Mouse (Mus musculus) thymus, adult 2 months (tissue): Measurements from ENCODE around the gene Tspan9. TPM values are rescaled to one million over a fixed set of nuclear protein-coding genes. Genes with fewer than 3 reads are reported as not detected.

Experiments used
- DNase-seq: peaks from one replicate; pipeline ENCODE4 v3.0.0; 2021
- H3K27ac ChIP-seq: fragments of 200-500 bp; 2 replicates; pipeline ENCODE4 v1.5.1; 2012; ENCODE audit warnings: low read length, control low read depth; ENCODE audit not compliant: control insufficient read depth, insufficient read depth
- H3K27me3 ChIP-seq: fragments of 200-500 bp; 2 replicates; pipeline ENCODE4 v1.6.1; 2012; ENCODE audit warnings: mild to moderate bottlenecking, low read length, moderate library complexity, mixed read lengths; ENCODE audit not compliant: control insufficient read depth, insufficient read depth
- H3K36me3 ChIP-seq: fragments of 200-500 bp; 2 replicates; pipeline ENCODE4 v1.6.1; 2012; ENCODE audit warnings: mild to moderate bottlenecking, low read length, moderate library complexity; ENCODE audit not compliant: control insufficient read depth, insufficient read depth
- H3K4me1 ChIP-seq: fragments of 200-500 bp; replicated peaks from 2 replicates; pipeline ENCODE4 v1.6.1; 2012; ENCODE audit warnings: low read length; ENCODE audit not compliant: control insufficient read depth, insufficient read depth
- H3K4me3 ChIP-seq: fragments of 200-500 bp; 2 replicates; pipeline ENCODE4 v1.5.1; 2012; ENCODE audit warnings: mild to moderate bottlenecking, low read length, control low read depth, moderate library complexity; ENCODE audit not compliant: control insufficient read depth, insufficient read depth
- CTCF ChIP-seq: fragments of 200-500 bp; IDR thresholded peaks from 2 replicates; pipeline ENCODE4 v1.5.1; 2012; ENCODE audit warnings: mild to moderate bottlenecking, control low read depth, low read length, moderate library complexity, borderline replicate concordance; ENCODE audit not compliant: control insufficient read depth, poor library complexity, insufficient read depth; ENCODE audit errors: extremely low read depth
- POLR2A ChIP-seq: fragments of 200-500 bp; IDR thresholded peaks from 2 replicates; pipeline ENCODE4 v1.6.1; 2012; ENCODE audit warnings: mild to moderate bottlenecking, low read length, control low read depth, moderate library complexity; ENCODE audit not compliant: control insufficient read depth, poor library complexity, insufficient read depth; ENCODE audit errors: extremely low read depth
- WGBS: fragments of 180-500 bp; shearing (Covaris S2); methylation state at CpG from one replicate; pipeline ENCODE4 v1.1.7; 2018; 5-methylcytosine and 5-hydroxymethylcytosine counted together
- polyA plus RNA-seq: library from polyadenylated mRNA; depleted of rRNA; stranded (reverse); fragments of >200 nt; gene quantifications from 2 replicates; pipeline ENCODE4 v1.2.3, GENCODE M21; 2012

Tspan9 gene
- polyA plus RNA-seq, 1 experiment: 36.7 TPM

GRCm38 (mm10) chr6:127996928-127997327 lies 146.5 kb downstream of the Tspan9 start:
- DNase-seq: no peak
- Histone ChIP-seq H3K4me1 (peaks cover 34% of the 10 kb centered on the region), H3K27ac (no peak overlapping the region), H3K4me3 (no peak overlapping the region), H3K36me3 (no peaks in the 10 kb centered on the region), H3K27me3 (no peaks in the 10 kb centered on the region)
- WGBS: 93% methylated on average over 5 of the region's 5 CpGs
- TF ChIP-seq POLR2A (no peak), CTCF (no peak)

GRCm38 (mm10) chr6:127992993-127993392 lies 150.4 kb downstream of the Tspan9 start:
- no peak overlapping the region for H3K27ac ChIP-seq
- TF ChIP-seq POLR2A (no peak), CTCF (no peak)
- no peak overlapping the region for H3K4me3 ChIP-seq
- no peaks in the 10 kb centered on the region for H3K27me3 ChIP-seq
- no peaks in the 10 kb centered on the region for H3K36me3 ChIP-seq
- WGBS: 90% methylated on average over 8 of the region's 8 CpGs
- H3K4me1 ChIP-seq: peaks cover 35% of the 10 kb centered on the region
- DNase-seq: no peak

- Histone ChIP-seq H3K4me3 (peak overlapping the region; percentile 2; the same call in 1 of the 2 replicates), H3K27me3 (no peaks in the 10 kb centered on the region), H3K27ac (peak overlapping the region; percentile 74), H3K4me1 (peaks cover 35% of the 10 kb centered on the region), H3K36me3 (no peaks in the 10 kb centered on the region)
- TF ChIP-seq POLR2A (no peak), CTCF (no peak)
- 25% methylated on average over 11 of the region's 11 CpGs for WGBS
- DNase-seq: peak; percentile 26
Measured at GRCm38 (mm10) chr6:127991509-127992176, 151.8 kb downstream of the Tspan9 start.

GRCm38 (mm10) chr6:127989624-127990212 lies 153.7 kb downstream of the Tspan9 start:
- Histone ChIP-seq H3K27me3 (no peaks in the 10 kb centered on the region), H3K4me1 (peaks cover 31% of the 10 kb centered on the region), H3K4me3 (no peak overlapping the region), H3K27ac (no peak overlapping the region), H3K36me3 (no peaks in the 10 kb centered on the region)
- WGBS: 90% methylated on average over 11 of the region's 11 CpGs
- TF ChIP-seq POLR2A (no peak), CTCF (no peak)
- no peak for DNase-seq

- H3K4me3 ChIP-seq: no peak overlapping the region
- H3K36me3 ChIP-seq: no peaks in the 10 kb centered on the region
- H3K27ac ChIP-seq: no peak overlapping the region
- 46% methylated on average over 12 of the region's 12 CpGs for WGBS
- TF ChIP-seq CTCF (no peak), POLR2A (no peak)
- H3K27me3 ChIP-seq: no peaks in the 10 kb centered on the region
- DNase-seq: no peak
- H3K4me1 ChIP-seq: peaks cover 29% of the 10 kb centered on the region
Measured at GRCm38 (mm10) chr6:127988944-127989494, 154.4 kb downstream of the Tspan9 start.

GRCm38 (mm10) chr6:127987374-127987773 lies 156.0 kb downstream of the Tspan9 start:
- H3K27me3 ChIP-seq: no peaks in the 10 kb centered on the region
- H3K4me1 ChIP-seq: peaks cover 20% of the 10 kb centered on the region
- no peak overlapping the region for H3K27ac ChIP-seq
- TF ChIP-seq POLR2A (no peak), CTCF (no peak)
- WGBS: 87% methylated on average over 14 of the region's 14 CpGs
- H3K36me3 ChIP-seq: no peaks in the 10 kb centered on the region
- no peak for DNase-seq
- no peak overlapping the region for H3K4me3 ChIP-seq

- TF ChIP-seq POLR2A (no peak), CTCF (no peak)
- WGBS: 74% methylated on average over 9 of the region's 9 CpGs
- no peak for DNase-seq
- Histone ChIP-seq H3K4me3 (no peak overlapping the region), H3K36me3 (no peaks in the 10 kb centered on the region), H3K27ac (no peak overlapping the region), H3K27me3 (no peaks in the 10 kb centered on the region), H3K4me1 (peaks cover 10% of the 10 kb centered on the region)
Measured at GRCm38 (mm10) chr6:127986357-127986756, 157.0 kb downstream of the Tspan9 start.
